Mouse (Mus musculus): ENCODE measurements around the gene Pced1b.

The Pced1b gene

GRCm38 (mm10) chr15:97246911-97247790 is at the start of gene Pced1b, which contains the start of gene Amigo2:
Pced1b (plus strand) TSS chr15:97247107.
Amigo2 (minus strand) TSS chr15:97247287.
- CTCF ChIA-PET: interaction anchor here (0.6 kb wide), 1 partner anchor 1356 kb away, joined by 21 read pairs; no protein-coding TSS in a partner anchor

GRCm38 (mm10) chr15:97204889-97205288 is 42.0 kb upstream of the Pced1b start:
- CTCF ChIA-PET: no interaction called here

DNA sequence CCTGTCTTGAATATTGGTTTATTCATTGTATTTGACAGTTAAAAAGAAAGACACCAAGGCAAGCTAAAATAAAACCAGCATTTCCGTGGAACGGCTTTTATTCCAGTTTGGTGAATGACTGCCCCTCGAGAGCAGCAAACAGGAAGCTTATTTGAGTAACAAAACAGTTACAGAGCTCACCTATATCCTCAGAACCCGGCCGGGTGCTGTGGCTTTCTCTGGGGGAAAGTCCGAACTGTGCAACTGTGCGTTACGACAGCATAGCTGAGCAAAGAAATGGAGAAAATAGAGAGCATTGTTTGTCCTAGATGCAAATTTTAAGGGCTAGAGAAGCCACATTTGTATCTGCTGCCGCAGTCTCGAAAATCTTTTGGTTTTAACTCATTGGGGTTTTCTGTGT is 41.1 kb upstream of the Pced1b start:
- CTCF ChIA-PET: interaction anchor here (0.6 kb wide), 1 partner anchor 32 kb away, joined by 17 read pairs; no protein-coding TSS in a partner anchor

DNA sequence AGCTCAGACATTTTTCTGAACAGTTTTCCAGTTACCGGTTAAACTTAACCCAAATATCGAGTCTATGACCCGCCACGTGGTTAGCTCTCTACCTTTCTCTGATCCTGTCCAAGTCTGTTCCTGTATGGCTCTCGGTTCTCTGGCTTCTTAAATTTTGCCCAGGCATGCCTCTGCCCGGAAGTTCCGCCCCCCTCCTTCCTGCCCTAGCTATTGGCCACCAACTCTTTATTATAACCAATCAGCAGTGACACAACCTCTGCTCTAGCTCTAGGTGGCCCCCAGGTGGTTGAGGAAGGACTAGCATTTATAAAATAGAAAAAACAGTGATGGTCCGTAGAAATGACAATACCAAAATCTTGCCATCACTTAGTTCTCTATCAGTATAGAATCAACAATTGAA is 40.4 kb upstream of the Pced1b start:
- CTCF ChIA-PET: no interaction called here

DNA sequence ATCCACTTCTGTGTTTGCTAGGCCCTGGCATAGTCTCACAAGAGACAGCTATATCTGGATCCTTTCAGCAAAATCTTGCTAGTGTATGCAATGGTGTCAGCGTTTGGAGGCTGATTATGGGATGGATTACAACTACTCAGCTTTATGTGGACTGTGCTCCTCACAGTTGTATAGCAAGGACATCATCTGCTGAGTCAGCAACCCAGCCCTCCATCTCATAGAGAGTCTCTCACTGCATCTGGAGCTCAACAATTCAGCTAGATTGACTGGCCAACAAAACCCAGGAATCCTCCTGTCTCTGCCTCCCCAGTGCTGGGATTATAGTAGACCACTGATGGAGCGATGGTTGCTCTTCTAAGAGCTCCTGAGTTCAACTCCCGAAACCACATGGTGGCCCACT is 37.2 kb upstream of the Pced1b start:
- CTCF ChIA-PET: interaction anchor here (0.7 kb wide), 1 partner anchor 240 kb away, joined by 4 read pairs; no protein-coding TSS in a partner anchor

DNA sequence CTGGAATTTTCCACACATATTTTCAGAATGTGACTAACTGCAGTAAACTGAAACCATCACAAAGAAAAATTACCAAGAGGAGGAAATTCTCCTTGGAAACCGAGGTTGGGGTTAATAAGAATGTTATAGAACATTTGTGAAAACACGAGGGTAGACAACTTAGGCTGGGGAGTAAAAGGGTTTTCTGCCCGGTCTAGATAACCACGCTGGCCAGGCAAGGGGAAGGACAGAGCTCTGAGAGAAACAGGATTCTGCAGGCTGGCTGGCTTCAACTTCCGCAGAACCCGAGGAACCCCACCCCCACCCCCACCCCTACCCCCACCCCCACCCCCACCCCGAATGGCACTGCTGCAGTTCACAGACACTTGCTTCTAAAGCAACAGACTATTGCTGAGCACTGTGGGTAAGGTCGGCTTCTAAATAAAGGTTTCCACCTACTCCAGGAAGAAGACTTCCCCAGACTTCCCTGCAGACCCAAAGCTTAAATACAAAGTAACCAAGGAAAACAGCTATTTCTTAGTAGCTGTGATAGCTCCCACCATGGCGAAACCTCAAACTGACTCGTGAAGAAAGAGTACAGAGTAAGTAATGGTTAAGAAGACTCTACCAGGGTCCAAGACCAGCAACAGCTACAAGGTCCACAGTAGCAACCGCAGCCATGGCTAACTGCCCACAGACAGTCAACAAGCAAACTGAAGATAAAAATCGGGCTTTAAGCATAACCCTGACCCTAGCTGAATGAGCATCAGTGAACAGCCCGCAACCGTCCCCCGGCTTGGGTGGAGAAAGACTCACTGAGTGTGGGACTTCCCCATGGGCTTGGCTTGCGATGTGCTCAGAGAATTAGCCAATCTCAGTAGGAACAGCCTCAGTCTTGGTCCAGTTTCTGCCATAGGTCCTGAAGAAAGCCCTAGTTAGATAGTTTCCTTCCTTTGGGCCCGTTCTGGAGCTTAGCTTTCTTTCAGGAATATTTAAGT is 34.1 kb upstream of the Pced1b start:
- CTCF ChIA-PET: no interaction called here

DNA sequence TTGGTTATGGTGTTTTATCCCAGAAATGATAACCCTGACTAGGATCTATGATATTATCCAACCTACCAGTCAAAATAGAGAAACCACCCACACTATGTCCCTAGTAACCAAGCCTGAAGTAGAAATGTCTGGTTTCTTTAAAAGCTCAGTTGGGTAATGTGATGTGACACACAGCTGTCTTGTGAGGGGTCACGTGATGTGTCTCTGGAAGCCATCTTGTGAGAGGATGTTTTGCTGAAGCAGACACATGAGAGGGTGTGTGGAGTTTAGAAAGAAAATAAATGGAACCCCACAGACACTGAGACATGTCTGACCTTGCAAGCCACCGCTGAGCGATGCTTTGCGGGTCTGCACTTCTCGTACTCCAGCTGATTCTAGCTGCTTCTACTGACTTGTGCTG is 30.1 kb upstream of the Pced1b start:
- CTCF ChIA-PET: no interaction called here

GRCm38 (mm10) chr15:97223431-97223830 is 23.5 kb upstream of the Pced1b start:
- CTCF ChIA-PET: no interaction called here

GRCm38 (mm10) chr15:97224003-97224402 is 22.9 kb upstream of the Pced1b start:
- CTCF ChIA-PET: no interaction called here

DNA sequence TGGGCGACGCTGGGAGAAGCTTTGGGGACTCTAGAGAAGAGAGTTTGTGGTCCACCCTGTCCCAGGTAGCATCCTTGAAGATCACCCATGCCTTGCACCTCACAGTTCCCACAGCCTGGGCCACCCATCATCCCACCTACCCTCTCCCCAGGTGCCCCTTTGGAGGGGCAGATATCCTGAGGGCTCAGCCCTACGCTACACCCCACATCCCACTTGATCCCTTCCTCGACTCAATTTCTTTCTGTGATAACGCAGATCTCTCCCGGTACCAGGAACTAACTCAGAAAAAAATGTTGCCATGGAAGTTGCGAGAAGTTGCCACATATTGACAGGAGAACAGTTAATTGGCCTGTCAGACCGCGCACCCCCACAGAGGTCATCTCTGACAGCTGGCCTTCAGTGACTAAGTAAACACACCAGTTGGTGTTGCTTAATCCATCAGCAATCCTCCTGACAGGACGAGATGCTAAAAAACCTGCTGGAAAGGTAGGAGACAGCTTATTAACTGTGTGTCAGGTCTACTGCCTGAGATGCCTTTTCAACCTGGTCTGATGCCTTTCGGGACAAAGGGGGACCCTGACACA is 17.3 kb upstream of the Pced1b start:
- CTCF ChIA-PET: no interaction called here

GRCm38 (mm10) chr15:97234076-97234475 is 12.8 kb upstream of the Pced1b start:
- CTCF ChIA-PET: interaction anchor here (0.6 to 0.7 kb wide), 2 partner anchors 29 to 344 kb away, joined by 3 to 4 read pairs; no protein-coding TSS in a partner anchor

DNA sequence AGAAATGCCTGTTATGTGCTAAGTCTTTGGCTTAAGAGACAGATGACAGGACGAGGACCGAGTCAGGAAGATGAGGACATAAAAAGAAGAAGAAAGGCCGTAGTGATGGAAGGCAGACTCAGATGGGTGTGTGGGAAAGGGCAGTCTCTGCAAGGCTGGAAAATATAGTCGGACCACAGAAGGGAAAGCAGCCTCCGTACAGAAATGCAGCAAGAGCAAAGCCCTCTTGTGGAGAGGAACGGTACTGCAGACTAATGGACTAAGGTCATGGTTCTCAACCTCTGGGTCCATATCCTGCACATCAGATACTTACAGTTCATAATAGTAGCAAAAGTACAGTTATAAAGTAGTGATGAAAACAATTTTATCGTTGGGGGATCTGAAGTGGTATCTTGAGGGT is 11.7 kb upstream of the Pced1b start:
- CTCF ChIA-PET: no interaction called here

DNA sequence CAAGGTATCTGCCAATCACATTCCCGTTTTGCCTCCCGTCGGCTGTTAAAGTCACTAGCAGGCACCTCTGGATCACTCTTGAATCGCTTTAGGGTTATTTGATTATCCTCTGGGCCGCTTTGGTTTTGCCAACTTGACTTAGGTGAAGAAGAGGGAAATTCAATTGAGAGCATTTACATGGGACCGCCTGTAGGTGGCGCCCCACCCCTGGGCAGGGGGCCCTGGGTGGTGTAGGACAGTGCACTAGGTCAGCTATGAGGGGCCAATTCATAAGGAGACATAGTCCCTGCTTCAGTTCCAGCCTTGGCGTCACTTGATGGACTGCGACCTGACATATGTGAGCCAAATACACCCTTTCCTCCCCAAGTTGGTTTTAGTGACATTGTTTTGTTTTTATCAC is 10.0 kb upstream of the Pced1b start:
- CTCF ChIA-PET: no interaction called here

DNA sequence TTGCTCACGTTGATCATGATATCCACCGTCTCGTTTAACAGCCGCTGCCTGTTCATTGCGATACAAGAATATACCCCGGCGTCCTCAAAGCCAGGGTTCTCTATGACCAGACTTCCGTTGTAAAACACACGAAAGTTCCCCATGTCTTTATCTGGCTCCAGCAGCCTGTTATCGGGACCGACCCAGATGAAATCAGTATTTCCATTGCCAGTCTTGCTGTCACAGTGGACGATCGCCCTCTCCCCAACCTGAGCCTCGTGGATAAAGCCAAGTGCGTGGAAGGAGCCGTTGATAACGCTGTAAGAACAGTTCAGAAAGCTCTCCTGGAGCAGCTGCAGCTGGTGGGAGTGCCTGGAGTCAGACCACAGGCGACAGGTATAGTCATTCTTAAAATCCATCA is 1.5 kb upstream of the Pced1b start:
- CTCF ChIA-PET: no interaction called here

DNA sequence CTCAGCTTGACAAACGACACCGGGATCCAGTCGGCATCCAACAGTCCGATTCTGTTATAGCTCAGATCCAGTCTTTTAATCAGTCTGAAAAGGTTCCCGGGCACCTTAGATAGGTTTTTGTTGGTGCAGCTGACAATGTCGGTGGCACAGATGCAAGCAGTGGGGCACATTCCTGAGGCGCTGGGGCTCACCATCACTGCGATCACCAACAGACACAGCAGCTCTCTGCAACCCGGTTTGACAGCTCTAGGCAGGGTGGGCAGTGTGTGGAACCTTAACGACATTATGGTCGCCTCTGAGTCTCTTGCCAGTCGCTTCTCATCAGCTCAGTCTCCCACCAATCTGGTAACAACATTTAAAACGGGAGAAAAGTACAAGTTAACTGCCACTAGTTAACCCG is 651 bp upstream of the Pced1b start:
- CTCF ChIA-PET: no interaction called here

GRCm38 (mm10) chr15:97247791-97248161 is 869 bp downstream of the Pced1b start:
- CTCF ChIA-PET: no interaction called here

DNA sequence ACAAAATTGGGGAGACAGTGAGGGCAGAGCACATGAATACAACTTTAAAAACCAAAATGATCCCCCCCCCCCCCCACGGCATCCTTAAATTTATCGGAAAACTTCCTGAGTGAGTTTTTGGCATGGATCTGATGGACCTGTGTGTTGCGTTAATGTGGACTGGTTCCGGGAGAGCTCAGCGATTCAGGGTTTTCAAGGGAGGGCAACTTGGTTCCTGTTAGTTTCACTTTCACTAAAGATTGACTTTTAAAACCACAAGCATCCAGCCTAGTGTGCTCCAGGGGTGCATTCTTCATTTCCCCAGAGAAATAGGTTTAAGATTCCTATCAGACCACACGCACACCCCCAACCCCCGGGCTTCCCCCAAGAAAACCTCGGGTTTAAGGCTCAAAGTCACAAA is 1.4 kb downstream of the Pced1b start:
- CTCF ChIA-PET: interaction anchor here (0.7 to 0.9 kb wide), 2 partner anchors 116 to 332 kb away, joined by 7 to 9 read pairs; no protein-coding TSS in a partner anchor

- CTCF ChIA-PET: no interaction called here
Measured at GRCm38 (mm10) chr15:97249322-97249721, 2.4 kb downstream of the Pced1b start.

GRCm38 (mm10) chr15:97252493-97253034 is 5.7 kb downstream of the Pced1b start:
- CTCF ChIA-PET: interaction anchor here (0.6 to 0.7 kb wide), 5 partner anchors 9 to 362 kb away, joined by 3 to 7 read pairs (median 4); no protein-coding TSS in a partner anchor

DNA sequence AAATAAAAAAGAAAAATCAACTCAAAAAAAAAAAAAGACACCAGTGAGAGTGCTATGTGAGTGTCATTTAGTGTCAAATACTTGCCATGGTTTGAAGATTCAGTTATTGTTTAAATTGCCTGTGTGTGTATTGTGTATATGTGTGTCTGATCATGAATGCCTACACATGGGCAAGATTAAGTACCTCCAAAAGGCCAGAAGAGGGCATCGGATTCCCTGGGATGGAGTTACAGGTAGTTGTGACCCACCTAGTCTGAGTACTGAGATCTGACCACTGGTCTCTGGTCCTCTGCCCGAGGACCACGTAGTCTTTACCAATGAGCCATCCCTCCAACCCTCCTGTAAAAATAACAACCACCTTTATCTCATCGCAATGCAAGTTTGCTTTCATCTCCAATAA is 7.5 kb downstream of the Pced1b start:
- CTCF ChIA-PET: no interaction called here

GRCm38 (mm10) chr15:97255800-97256199 is 8.9 kb downstream of the Pced1b start:
- CTCF ChIA-PET: interaction anchor here (0.8 kb wide), 1 partner anchor 56 kb away, joined by 12 read pairs; no protein-coding TSS in a partner anchor

Data from spleen, embryonic (tissue).